Mouse (Mus musculus): Measurements from ENCODE around the gene Me1. TPM values are rescaled to one million over a fixed set of nuclear protein-coding genes. Genes with fewer than 3 reads are reported as not detected.
"Not testable (repeated sequence)": the region's sequence is repeated elsewhere in the genome, so short reads cannot be mapped to it uniquely, and the experiment has no call there.

Gene Me1
- polyA plus RNA-seq, 1 experiment from 2014 or later, result 4.4 TPM

DNA sequence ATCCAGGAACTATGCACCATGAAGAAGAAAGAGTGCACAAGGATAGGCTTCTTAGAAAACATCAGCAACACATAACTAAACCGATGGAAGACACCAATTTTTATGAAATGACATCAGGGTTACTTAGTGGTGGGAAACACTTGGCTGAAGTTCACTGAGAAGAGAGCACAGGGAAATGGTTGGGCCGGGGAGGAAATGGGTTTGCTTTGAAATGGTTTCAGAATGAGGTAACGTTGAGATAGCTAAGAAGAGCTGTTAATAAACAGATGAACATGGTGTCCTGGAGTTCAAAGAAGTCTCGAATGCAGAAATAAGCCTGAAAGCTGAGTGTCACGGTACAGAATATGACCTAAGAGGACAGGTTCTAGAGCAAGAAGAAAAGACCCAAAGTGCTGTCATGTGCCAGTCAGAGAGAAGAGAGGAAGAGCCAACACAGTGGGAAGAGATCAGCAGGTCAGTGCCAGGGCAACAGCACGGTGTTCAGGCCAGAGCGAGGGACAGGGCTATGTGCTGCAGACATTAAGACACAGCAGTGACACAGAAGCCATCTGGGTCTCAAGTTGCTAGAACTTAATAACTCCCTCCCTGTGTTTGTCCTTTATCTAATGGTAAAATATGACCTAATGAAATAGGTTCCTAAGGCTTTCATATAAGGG lies 77.8 kb downstream of the Me1 start:
- H3K36me3 ChIP-seq (ENCODE audit: control insufficient read depth, insufficient read depth), result no peaks in the 10 kb centered on the region
- no peaks in the 10 kb centered on the region for H3K9me3 ChIP-seq (replicated peaks; ENCODE audit: control insufficient read depth, low read length)
- no peak overlapping the region for H3K4me2 ChIP-seq (ENCODE audit: low read depth, low read length)
- H3K4me1 ChIP-seq (ENCODE audit: control insufficient read depth, low read depth, low read length), result no peaks in the 10 kb centered on the region
- ATAC-seq (ENCODE audit: low read depth), result no peak
- no peaks in the 10 kb centered on the region for H3K27me3 ChIP-seq (ENCODE audit: control insufficient read depth, insufficient read depth, low read depth, low read length)
- H3K9ac ChIP-seq (ENCODE audit: low read depth, low read length), result no peak overlapping the region
- H3K4me3 ChIP-seq (ENCODE audit: low read depth, low read length), result no peak overlapping the region
- no peak overlapping the region for H3K27ac ChIP-seq (ENCODE audit: low read length)
- WGBS (ENCODE audit: insufficient replicate concordance), result 51% methylated on average over 7 of the region's 7 CpGs

DNA sequence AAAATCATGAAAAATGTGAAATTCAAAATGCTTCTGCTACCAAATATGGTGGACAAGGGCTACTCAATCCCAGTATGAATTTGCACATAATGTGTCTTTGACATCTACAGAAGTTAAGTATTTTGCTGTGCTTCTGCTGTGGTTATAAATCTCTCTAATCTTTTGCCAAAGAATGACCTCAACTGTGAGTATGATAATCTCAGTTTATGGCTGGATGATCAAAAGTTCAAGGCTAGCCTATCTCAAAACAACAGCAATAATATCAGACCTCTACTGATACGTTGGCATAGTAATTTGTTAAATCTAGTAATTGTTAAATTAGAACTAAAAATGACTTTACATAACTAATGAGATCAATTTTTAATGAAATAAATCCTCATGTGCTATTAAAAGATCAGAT lies 80.0 kb downstream of the Me1 start:
- H3K36me3 ChIP-seq (ENCODE audit: control insufficient read depth, insufficient read depth), result no peaks in the 10 kb centered on the region
- H3K4me2 ChIP-seq (ENCODE audit: low read depth, low read length), result no peak overlapping the region
- no peak overlapping the region for H3K4me3 ChIP-seq (ENCODE audit: low read depth, low read length)
- no peaks in the 10 kb centered on the region for H3K4me1 ChIP-seq (ENCODE audit: control insufficient read depth, low read depth, low read length)
- no peaks in the 10 kb centered on the region for H3K9me3 ChIP-seq (replicated peaks; ENCODE audit: control insufficient read depth, low read length)
- no peak for ATAC-seq (ENCODE audit: low read depth)
- H3K9ac ChIP-seq (ENCODE audit: low read depth, low read length), result no peak overlapping the region
- WGBS (ENCODE audit: insufficient replicate concordance), result 53% methylated on average over 1 of the region's 1 CpGs
- no peaks in the 10 kb centered on the region for H3K27me3 ChIP-seq (ENCODE audit: control insufficient read depth, insufficient read depth, low read depth, low read length)
- H3K27ac ChIP-seq (ENCODE audit: low read length), result no peak overlapping the region

DNA sequence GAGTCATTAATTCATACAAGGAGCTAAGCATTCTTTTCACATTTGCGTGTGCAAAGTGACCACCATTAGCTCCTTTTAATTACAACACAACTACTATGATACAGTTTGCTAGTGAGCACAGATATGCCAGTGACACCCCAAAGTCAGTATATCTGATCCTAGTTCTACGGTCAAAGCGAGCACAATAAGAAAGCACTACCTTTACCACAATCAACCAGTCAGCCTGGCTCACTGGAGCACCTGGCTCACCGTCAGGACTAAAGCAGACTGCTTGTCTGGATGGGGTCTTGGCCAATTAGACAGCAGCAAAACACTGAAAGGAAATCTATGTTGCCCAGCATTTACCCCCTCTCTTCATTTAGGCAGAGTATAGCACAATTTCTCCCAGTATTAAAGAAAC lies 83.7 kb downstream of the Me1 start:
- ATAC-seq (ENCODE audit: low read depth), result no peak
- 72% methylated on average over 4 of the region's 4 CpGs for WGBS (ENCODE audit: insufficient replicate concordance)

DNA sequence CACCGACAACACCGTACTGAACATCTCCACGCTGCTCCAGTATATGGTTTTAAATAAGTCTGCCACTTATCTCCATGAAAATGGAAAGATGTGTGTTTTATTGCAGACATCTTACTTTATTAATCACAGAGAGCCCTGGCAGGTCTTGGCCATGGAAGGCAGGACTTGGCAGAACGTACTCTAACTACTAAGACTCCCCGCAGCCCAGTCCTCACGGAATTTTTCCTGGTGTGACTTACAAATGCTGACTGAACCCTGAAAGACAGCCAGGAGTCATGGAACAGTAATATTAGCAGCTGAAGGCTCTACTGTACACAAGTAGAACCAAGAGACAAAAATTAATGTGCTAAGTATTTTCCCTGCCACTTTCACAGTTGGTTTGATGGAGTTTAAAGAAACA lies 90.0 kb downstream of the Me1 start:
- ATAC-seq (ENCODE audit: low read depth), result no peak
- H3K27ac ChIP-seq (ENCODE audit: low read length), result no peak overlapping the region
- H3K27me3 ChIP-seq (ENCODE audit: control insufficient read depth, insufficient read depth, low read depth, low read length), result no peaks in the 10 kb centered on the region
- no peak overlapping the region for H3K4me2 ChIP-seq (ENCODE audit: low read depth, low read length)
- no peaks in the 10 kb centered on the region for H3K36me3 ChIP-seq (ENCODE audit: control insufficient read depth, insufficient read depth)
- no peak overlapping the region for H3K9ac ChIP-seq (ENCODE audit: low read depth, low read length)
- no peaks in the 10 kb centered on the region for H3K4me1 ChIP-seq (ENCODE audit: control insufficient read depth, low read depth, low read length)
- 75% methylated on average over 6 of the region's 6 CpGs for WGBS (ENCODE audit: insufficient replicate concordance)
- H3K4me3 ChIP-seq (ENCODE audit: low read depth, low read length), result no peak overlapping the region
- H3K9me3 ChIP-seq (replicated peaks; ENCODE audit: control insufficient read depth, low read length), result no peaks in the 10 kb centered on the region

More for the DNA sequence above, 83.7 kb downstream of the Me1 start:
- H3K4me1 ChIP-seq (ENCODE audit: control insufficient read depth, low read depth, low read length), result no peaks in the 10 kb centered on the region
- H3K36me3 ChIP-seq (ENCODE audit: control insufficient read depth, insufficient read depth), result no peaks in the 10 kb centered on the region
- H3K4me3 ChIP-seq (ENCODE audit: low read depth, low read length), result no peak overlapping the region
- H3K27me3 ChIP-seq (ENCODE audit: control insufficient read depth, insufficient read depth, low read depth, low read length), result no peaks in the 10 kb centered on the region
- no peaks in the 10 kb centered on the region for H3K9me3 ChIP-seq (replicated peaks; ENCODE audit: control insufficient read depth, low read length)
- H3K27ac ChIP-seq (ENCODE audit: low read length), result no peak overlapping the region
- no peak overlapping the region for H3K4me2 ChIP-seq (ENCODE audit: low read depth, low read length)
- no peak overlapping the region for H3K9ac ChIP-seq (ENCODE audit: low read depth, low read length)

DNA sequence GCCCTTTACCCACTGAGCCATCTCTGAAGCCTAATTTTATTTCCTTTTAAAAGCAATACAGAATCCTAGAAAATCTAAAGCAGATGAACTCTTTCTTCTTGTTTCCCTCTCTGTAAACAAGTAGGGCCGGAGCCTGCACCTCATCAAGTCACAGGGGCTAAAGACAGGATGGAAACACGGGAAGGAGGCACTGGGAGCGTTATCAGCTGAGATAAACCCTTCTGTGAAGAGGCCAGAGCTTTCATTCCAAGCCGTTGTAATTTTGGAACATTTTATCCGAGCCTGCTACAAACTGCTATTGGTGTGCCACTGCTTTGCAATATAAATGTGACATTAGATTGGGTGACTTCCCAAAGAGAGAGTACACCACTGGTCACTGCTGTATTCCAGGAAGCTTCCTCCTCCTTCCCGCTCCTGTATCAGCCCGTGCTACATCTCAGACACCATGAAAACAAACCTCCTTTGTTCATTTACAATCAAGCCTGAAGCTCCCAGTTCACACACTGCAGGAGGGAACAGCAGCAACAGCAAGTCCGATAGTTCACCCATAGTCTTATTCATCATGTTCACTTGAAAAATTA lies 95.9 kb downstream of the Me1 start:
- 43% methylated on average over 8 of the region's 8 CpGs for WGBS (ENCODE audit: insufficient replicate concordance)
- no peaks in the 10 kb centered on the region for H3K4me1 ChIP-seq (ENCODE audit: control insufficient read depth, low read depth, low read length)
- no peaks in the 10 kb centered on the region for H3K36me3 ChIP-seq (ENCODE audit: control insufficient read depth, insufficient read depth)
- no peak overlapping the region for H3K4me3 ChIP-seq (ENCODE audit: low read depth, low read length)
- no peak overlapping the region for H3K27ac ChIP-seq (ENCODE audit: low read length)
- no peaks in the 10 kb centered on the region for H3K9me3 ChIP-seq (replicated peaks; ENCODE audit: control insufficient read depth, low read length)
- no peak overlapping the region for H3K9ac ChIP-seq (ENCODE audit: low read depth, low read length)
- H3K27me3 ChIP-seq (ENCODE audit: control insufficient read depth, insufficient read depth, low read depth, low read length), result no peaks in the 10 kb centered on the region
- no peak for ATAC-seq (ENCODE audit: low read depth)
- no peak overlapping the region for H3K4me2 ChIP-seq (ENCODE audit: low read depth, low read length)

DNA sequence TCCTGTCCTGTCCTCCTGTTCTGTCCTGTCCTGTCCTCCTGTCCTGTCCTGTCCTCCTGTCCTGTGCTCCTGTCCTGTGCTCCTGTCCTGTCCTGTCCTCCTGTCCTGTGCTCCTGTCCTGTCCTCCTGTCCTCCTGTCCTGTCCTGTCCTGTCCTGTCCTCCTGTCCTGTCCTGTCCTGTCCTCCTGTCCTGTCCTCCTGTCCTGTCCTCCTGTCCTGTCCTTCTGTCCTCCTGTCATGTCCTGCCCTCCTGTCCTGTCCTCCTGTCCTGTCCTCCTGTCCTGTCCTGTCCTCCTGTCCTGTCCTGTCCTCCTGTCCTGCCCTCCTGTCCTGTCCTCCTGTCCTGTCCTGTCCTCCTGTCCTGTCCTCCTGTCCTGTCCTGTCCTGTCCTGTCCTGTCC lies 98.8 kb downstream of the Me1 start:
- not testable (repeated sequence) for ATAC-seq (ENCODE audit: low read depth); H3K27ac ChIP-seq (ENCODE audit: low read length); H3K4me2 ChIP-seq (ENCODE audit: low read depth, low read length); H3K27me3 ChIP-seq (ENCODE audit: control insufficient read depth, insufficient read depth, low read depth, low read length); H3K4me1 ChIP-seq (ENCODE audit: control insufficient read depth, low read depth, low read length); H3K9ac ChIP-seq (ENCODE audit: low read depth, low read length); H3K9me3 ChIP-seq (replicated peaks; ENCODE audit: control insufficient read depth, low read length); H3K36me3 ChIP-seq (ENCODE audit: control insufficient read depth, insufficient read depth); H3K4me3 ChIP-seq (ENCODE audit: low read depth, low read length)

DNA sequence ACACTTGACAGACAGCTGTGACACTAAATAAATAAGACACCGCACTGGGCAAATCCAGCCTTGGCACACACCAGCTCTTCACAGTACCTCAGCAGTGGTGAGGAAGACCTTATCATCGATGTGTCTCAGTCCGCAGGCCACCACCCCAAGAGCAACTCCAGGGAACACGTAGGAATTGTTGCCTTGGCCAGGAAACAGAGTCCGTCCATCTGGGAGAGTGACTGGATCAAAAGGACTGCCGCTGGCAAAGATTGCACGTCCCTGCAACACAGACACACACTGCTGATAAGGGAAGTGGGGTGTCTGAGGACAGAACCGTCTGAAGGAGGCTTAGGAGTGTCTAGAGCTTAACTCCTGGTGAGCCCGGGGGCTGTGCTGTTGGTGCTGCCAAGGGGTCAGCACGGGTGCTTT lies 101.4 kb downstream of the Me1 start:
- not testable (repeated sequence) for H3K4me3 ChIP-seq (ENCODE audit: low read depth, low read length); H3K36me3 ChIP-seq (ENCODE audit: control insufficient read depth, insufficient read depth); H3K9me3 ChIP-seq (replicated peaks; ENCODE audit: control insufficient read depth, low read length); H3K27ac ChIP-seq (ENCODE audit: low read length); H3K4me1 ChIP-seq (ENCODE audit: control insufficient read depth, low read depth, low read length); H3K9ac ChIP-seq (ENCODE audit: low read depth, low read length); H3K4me2 ChIP-seq (ENCODE audit: low read depth, low read length); ATAC-seq (ENCODE audit: low read depth); H3K27me3 ChIP-seq (ENCODE audit: control insufficient read depth, insufficient read depth, low read depth, low read length)
- 45% methylated on average over 9 of the region's 10 CpGs for WGBS (ENCODE audit: insufficient replicate concordance)

DNA sequence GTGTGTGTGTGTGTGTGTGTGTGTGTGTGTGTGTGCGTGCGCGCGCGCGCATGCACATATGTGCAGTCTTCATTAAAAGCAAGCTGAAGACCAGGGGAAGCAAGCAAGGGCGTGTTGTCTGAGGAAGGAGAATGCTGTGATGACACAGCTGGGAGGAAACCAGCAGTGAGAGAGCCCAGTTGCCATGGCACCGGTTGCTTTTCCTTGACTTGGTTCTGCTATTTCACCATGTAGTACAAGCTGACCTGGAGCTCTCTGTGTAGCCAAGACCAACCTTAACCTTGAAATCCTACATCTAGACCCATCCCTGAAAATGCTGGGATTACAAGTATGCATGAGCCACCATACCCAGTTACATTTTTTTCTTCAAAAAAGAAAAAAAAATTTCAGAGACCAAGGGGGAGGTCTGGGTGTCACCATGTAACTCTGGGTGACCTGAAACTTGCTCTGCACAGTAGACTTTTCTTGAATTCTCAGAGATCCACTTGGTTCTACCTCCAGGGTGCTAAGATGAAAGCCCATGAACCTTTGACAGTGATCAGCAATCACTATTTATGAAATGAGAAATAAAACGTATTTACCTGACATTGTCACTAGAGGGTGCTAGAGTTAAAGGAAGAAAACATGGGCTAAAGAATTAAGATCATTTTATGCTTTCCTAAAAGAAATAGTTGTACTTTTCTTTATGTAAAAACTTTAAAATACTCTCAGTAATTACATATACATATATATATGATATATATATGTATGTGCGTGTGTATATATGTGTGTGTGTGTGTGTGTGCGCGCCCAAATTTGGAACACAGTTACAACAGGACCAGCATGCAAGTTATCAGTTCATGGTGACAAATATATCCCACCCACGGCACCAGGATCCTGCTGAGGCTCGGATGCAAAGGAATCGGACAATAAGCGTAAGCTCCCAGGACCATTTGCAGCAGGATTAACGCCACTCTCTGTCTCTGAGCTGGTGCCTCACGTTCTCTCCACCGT lies 102.8 kb downstream of the Me1 start:
- Histone ChIP-seq H3K4me1 (ENCODE audit: control insufficient read depth, low read depth, low read length) (no peaks in the 10 kb centered on the region), H3K36me3 (ENCODE audit: control insufficient read depth, insufficient read depth) (no peaks in the 10 kb centered on the region), H3K27me3 (ENCODE audit: control insufficient read depth, insufficient read depth, low read depth, low read length) (no peaks in the 10 kb centered on the region), H3K9ac (ENCODE audit: low read depth, low read length) (no peak overlapping the region), H3K4me3 (ENCODE audit: low read depth, low read length) (no peak overlapping the region), H3K9me3 (replicated peaks; ENCODE audit: control insufficient read depth, low read length) (no peaks in the 10 kb centered on the region), H3K4me2 (ENCODE audit: low read depth, low read length) (no peak overlapping the region), H3K27ac (ENCODE audit: low read length) (no peak overlapping the region)
- ATAC-seq (ENCODE audit: low read depth), result no peak
- WGBS (ENCODE audit: insufficient replicate concordance), result 63% methylated on average over 19 of the region's 19 CpGs

Data from liver, embryonic 16.5 days (tissue).